Mouse (Mus musculus) midbrain, embryonic 13.5 days (tissue): ENCODE results near the gene Abl1. TPM values are rescaled to one million over a fixed set of nuclear protein-coding genes. Genes with fewer than 3 reads are reported as not detected.
A peak's percentile ranks its signal among the peaks of the same experiment; 100 is the strongest.

Experiments
- ATAC-seq: fragments of 200-750 bp; cut with Nextera tagmentation; 2 replicates; pipeline ENCODE4 v1.8.0; 2017; ENCODE audit warnings: mild to moderate bottlenecking, moderate TSS enrichment, moderate library complexity
- H3K27ac ChIP-seq: fragments of 300-500 bp; sonication (generic); 2 replicates; pipeline ENCODE4 v1.5.1; 2015; ENCODE audit warnings: inconsistent platforms, mild to moderate bottlenecking, moderate library complexity
- H3K27me3 ChIP-seq: fragments of 300-500 bp; sonication (generic); 2 replicates; pipeline ENCODE4 v1.6.1; 2015; ENCODE audit warnings: mild to moderate bottlenecking, inconsistent platforms
- H3K36me3 ChIP-seq: fragments of 300-500 bp; sonication (generic); 2 replicates; pipeline ENCODE4 v1.6.1; 2015; ENCODE audit warnings: mild to moderate bottlenecking, inconsistent platforms
- H3K4me1 ChIP-seq: fragments of 300-500 bp; sonication (generic); replicated peaks from 2 replicates; pipeline ENCODE4 v1.6.1; 2015; ENCODE audit warnings: inconsistent platforms
- H3K4me2 ChIP-seq: fragments of 300-500 bp; sonication (generic); replicated peaks from 2 replicates; pipeline ENCODE4 v1.6.1; 2015; ENCODE audit warnings: moderate library complexity, mild to moderate bottlenecking, inconsistent platforms
- H3K4me3 ChIP-seq: fragments of 300-500 bp; sonication (generic); replicated peaks from 2 replicates; pipeline ENCODE4 v1.5.1; 2015; ENCODE audit warnings: mild to moderate bottlenecking, inconsistent platforms
- H3K9ac ChIP-seq: fragments of 300-500 bp; sonication (generic); replicated peaks from 2 replicates; pipeline ENCODE4 v1.6.1; 2015; ENCODE audit warnings: mild to moderate bottlenecking, inconsistent platforms
- H3K9me3 ChIP-seq: fragments of 300-500 bp; sonication (generic); 2 replicates; pipeline ENCODE4 v1.6.1; 2016; ENCODE audit warnings: mild to moderate bottlenecking, inconsistent platforms
- WGBS: fragments of 180-500 bp; shearing (Covaris S2); methylation state at CpG from one replicate; pipeline ENCODE4 v1.1.7; 2015; 5-methylcytosine and 5-hydroxymethylcytosine counted together
- polyA plus RNA-seq: library from polyadenylated mRNA; unstranded; fragments of >200 nt; fragmentation: Nextera tagmentation; extraction: Ambion mirVana; gene quantifications from 2 replicates; pipeline ENCODE4 v1.2.1, GENCODE M21; 2015

Abl1 gene
- polyA plus RNA-seq, 1 experiment from 2014 or later: 27.0 TPM

GRCm38 (mm10) chr2:31700545-31701446, 12.6 kb downstream of the Abl1 start:
- peaks cover 9% of the 10 kb centered on the region for H3K4me1 ChIP-seq
- H3K27ac ChIP-seq: no peak overlapping the region
- no peak for ATAC-seq
- 0 out of 2 replicates have a peak overlapping the region, but pooled peaks have one; percentile 6 for H3K9ac ChIP-seq
- no peaks in the 10 kb centered on the region for H3K27me3 ChIP-seq
- no peaks in the 10 kb centered on the region for H3K9me3 ChIP-seq
- no peak overlapping the region for H3K4me2 ChIP-seq
- no peak overlapping the region for H3K4me3 ChIP-seq
- 44% methylated on average over 7 of the region's 7 CpGs for WGBS
- H3K36me3 ChIP-seq: peaks cover 25% of the 10 kb centered on the region

- H3K4me3 ChIP-seq: no peak overlapping the region
- no peaks in the 10 kb centered on the region for H3K9me3 ChIP-seq
- H3K27ac ChIP-seq: no peak overlapping the region
- H3K27me3 ChIP-seq: no peaks in the 10 kb centered on the region
- peaks cover 9% of the 10 kb centered on the region for H3K4me1 ChIP-seq
- H3K4me2 ChIP-seq: no peak overlapping the region
- peaks cover 19% of the 10 kb centered on the region for H3K36me3 ChIP-seq
- no peak for ATAC-seq
- H3K9ac ChIP-seq: no peak overlapping the region
These were observed 15.1 kb downstream of the Abl1 start for GRCm38 (mm10) chr2:31703226-31703625.

GRCm38 (mm10) chr2:31705914-31706313, 17.7 kb downstream of the Abl1 start:
- ATAC-seq: no peak
- Histone ChIP-seq H3K27me3 (no peaks in the 10 kb centered on the region), H3K27ac (no peak overlapping the region), H3K36me3 (0 out of 2 replicates have a peak, but pooled peaks cover 10% of the 10 kb centered on the region), H3K4me1 (peaks cover 2% of the 10 kb centered on the region), H3K9ac (no peak overlapping the region), H3K4me3 (no peak overlapping the region), H3K9me3 (no peaks in the 10 kb centered on the region), H3K4me2 (no peak overlapping the region)

GRCm38 (mm10) chr2:31706531-31706930, 18.4 kb downstream of the Abl1 start:
- no peak overlapping the region for H3K4me2 ChIP-seq
- no peaks in the 10 kb centered on the region for H3K4me1 ChIP-seq
- no peaks in the 10 kb centered on the region for H3K27me3 ChIP-seq
- no peak overlapping the region for H3K4me3 ChIP-seq
- H3K9ac ChIP-seq: no peak overlapping the region
- H3K27ac ChIP-seq: no peak overlapping the region
- H3K36me3 ChIP-seq: 0 out of 2 replicates have a peak, but pooled peaks cover 10% of the 10 kb centered on the region
- H3K9me3 ChIP-seq: no peaks in the 10 kb centered on the region
- 82% methylated on average over 2 of the region's 2 CpGs for WGBS
- ATAC-seq: no peak

GRCm38 (mm10) chr2:31712716-31713115, 24.5 kb downstream of the Abl1 start:
- no peaks in the 10 kb centered on the region for H3K4me1 ChIP-seq
- no peak overlapping the region for H3K9ac ChIP-seq
- H3K27ac ChIP-seq: no peak overlapping the region
- no peak overlapping the region for H3K4me2 ChIP-seq
- H3K9me3 ChIP-seq: no peaks in the 10 kb centered on the region
- 86% methylated on average over 2 of the region's 2 CpGs for WGBS
- H3K4me3 ChIP-seq: no peak overlapping the region
- H3K27me3 ChIP-seq: no peaks in the 10 kb centered on the region
- no peaks in the 10 kb centered on the region for H3K36me3 ChIP-seq
- no peak for ATAC-seq

- Histone ChIP-seq H3K27me3 (no peaks in the 10 kb centered on the region), H3K9me3 (no peaks in the 10 kb centered on the region), H3K4me3 (no peak overlapping the region), H3K36me3 (no peaks in the 10 kb centered on the region), H3K4me1 (no peaks in the 10 kb centered on the region), H3K4me2 (no peak overlapping the region), H3K27ac (no peak overlapping the region), H3K9ac (no peak overlapping the region)
- 89% methylated on average over 3 of the region's 3 CpGs for WGBS
- ATAC-seq: no peak
These were observed 25.6 kb downstream of the Abl1 start for GRCm38 (mm10) chr2:31713813-31714212.

- no peak for ATAC-seq
- WGBS: 97% methylated on average over 4 of the region's 4 CpGs
These were observed 26.6 kb downstream of the Abl1 start for GRCm38 (mm10) chr2:31714780-31715179.

GRCm38 (mm10) chr2:31715985-31716384, 27.8 kb downstream of the Abl1 start:
- no peaks in the 10 kb centered on the region for H3K4me1 ChIP-seq
- H3K9me3 ChIP-seq: no peaks in the 10 kb centered on the region
- H3K27ac ChIP-seq: no peak overlapping the region
- H3K36me3 ChIP-seq: no peaks in the 10 kb centered on the region
- H3K4me3 ChIP-seq: no peak overlapping the region
- no peaks in the 10 kb centered on the region for H3K27me3 ChIP-seq
- WGBS: 88% methylated on average over 7 of the region's 7 CpGs
- H3K4me2 ChIP-seq: no peak overlapping the region
- no peak overlapping the region for H3K9ac ChIP-seq
- ATAC-seq: no peak

More at GRCm38 (mm10) chr2:31714780-31715179, 26.6 kb downstream of the Abl1 start:
- no peaks in the 10 kb centered on the region for H3K9me3 ChIP-seq
- H3K4me3 ChIP-seq: no peak overlapping the region
- H3K4me2 ChIP-seq: no peak overlapping the region
- H3K9ac ChIP-seq: no peak overlapping the region
- no peaks in the 10 kb centered on the region for H3K4me1 ChIP-seq
- no peak overlapping the region for H3K27ac ChIP-seq
- no peaks in the 10 kb centered on the region for H3K27me3 ChIP-seq
- H3K36me3 ChIP-seq: no peaks in the 10 kb centered on the region

GRCm38 (mm10) chr2:31719202-31719880, 31.2 kb downstream of the Abl1 start:
- Histone ChIP-seq H3K9ac (no peak overlapping the region), H3K27ac (no peak overlapping the region), H3K9me3 (no peaks in the 10 kb centered on the region), H3K36me3 (no peaks in the 10 kb centered on the region), H3K27me3 (no peaks in the 10 kb centered on the region), H3K4me3 (no peak overlapping the region), H3K4me1 (peaks cover 10% of the 10 kb centered on the region; the same call in 1 of the 2 replicates), H3K4me2 (no peak overlapping the region)
- 85% methylated on average over 6 of the region's 6 CpGs for WGBS
- no peak for ATAC-seq

GRCm38 (mm10) chr2:31719944-31720343, 31.8 kb downstream of the Abl1 start:
- Histone ChIP-seq H3K4me2 (no peak overlapping the region), H3K36me3 (no peaks in the 10 kb centered on the region), H3K27me3 (no peaks in the 10 kb centered on the region), H3K27ac (no peak overlapping the region), H3K4me1 (peaks cover 10% of the 10 kb centered on the region; the same call in 1 of the 2 replicates), H3K4me3 (no peak overlapping the region), H3K9me3 (no peaks in the 10 kb centered on the region), H3K9ac (no peak overlapping the region)
- ATAC-seq: no peak
- 92% methylated on average over 2 of the region's 2 CpGs for WGBS

GRCm38 (mm10) chr2:31720783-31721182, 32.6 kb downstream of the Abl1 start:
- no peak for ATAC-seq

GRCm38 (mm10) chr2:31724730-31725490, 36.7 kb downstream of the Abl1 start:
- no peaks in the 10 kb centered on the region for H3K36me3 ChIP-seq
- ATAC-seq: no peak
- no peaks in the 10 kb centered on the region for H3K27me3 ChIP-seq
- no peak overlapping the region for H3K9ac ChIP-seq
- H3K4me1 ChIP-seq: peaks cover 23% of the 10 kb centered on the region
- no peak overlapping the region for H3K4me3 ChIP-seq
- H3K4me2 ChIP-seq: no peak overlapping the region
- no peaks in the 10 kb centered on the region for H3K9me3 ChIP-seq
- WGBS: 94% methylated on average over 7 of the region's 7 CpGs
- no peak overlapping the region for H3K27ac ChIP-seq

More at GRCm38 (mm10) chr2:31720783-31721182, 32.6 kb downstream of the Abl1 start:
- Histone ChIP-seq H3K9me3 (no peaks in the 10 kb centered on the region), H3K4me1 (peaks cover 10% of the 10 kb centered on the region; the same call in 1 of the 2 replicates), H3K4me3 (no peak overlapping the region), H3K27ac (no peak overlapping the region), H3K27me3 (no peaks in the 10 kb centered on the region), H3K9ac (no peak overlapping the region), H3K4me2 (no peak overlapping the region), H3K36me3 (no peaks in the 10 kb centered on the region)
- WGBS: 69% methylated on average over 4 of the region's 4 CpGs
